Mouse (Mus musculus): ENCODE data around the gene Tmem17. TPM values are rescaled to one million over a fixed set of nuclear protein-coding genes. Genes with fewer than 3 reads are reported as not detected.

Gene Tmem17
- polyA plus RNA-seq, 1 experiment, result not detected

- no peak overlapping the region for H3K4me3 ChIP-seq (replicated peaks)
- H3K27me3 ChIP-seq (ENCODE audit: control insufficient read depth), result no peaks in the 10 kb centered on the region
- TF ChIP-seq GATA1 (IDR thresholded peaks at IDR 0.05; ENCODE audit: low read length) (no peak), TAL1 (IDR thresholded peaks at IDR 0.05; ENCODE audit: low read length) (no peak)
- H3K9me3 ChIP-seq (ENCODE audit: control insufficient read depth, low read length), result no peaks in the 10 kb centered on the region
- H3K4me1 ChIP-seq (ENCODE audit: control insufficient read depth), result no peaks in the 10 kb centered on the region
- H3K36me3 ChIP-seq (ENCODE audit: control insufficient read depth), result no peaks in the 10 kb centered on the region
Measured at GRCm38 (mm10) chr11:22561329-22561592, 49.4 kb downstream of the Tmem17 start.

- Histone ChIP-seq H3K36me3 (ENCODE audit: control insufficient read depth) (no peaks in the 10 kb centered on the region), H3K4me3 (replicated peaks) (no peak overlapping the region), H3K27me3 (ENCODE audit: control insufficient read depth) (no peaks in the 10 kb centered on the region), H3K9me3 (ENCODE audit: control insufficient read depth, low read length) (no peaks in the 10 kb centered on the region), H3K4me1 (ENCODE audit: control insufficient read depth) (no peaks in the 10 kb centered on the region)
- TF ChIP-seq GATA1 (IDR thresholded peaks at IDR 0.05; ENCODE audit: low read length) (no peak), TAL1 (IDR thresholded peaks at IDR 0.05; ENCODE audit: low read length) (no peak)
Measured at GRCm38 (mm10) chr11:22563706-22564105, 51.8 kb downstream of the Tmem17 start.

GRCm38 (mm10) chr11:22564676-22565075, 52.8 kb downstream of the Tmem17 start:
- TF ChIP-seq GATA1 (IDR thresholded peaks at IDR 0.05; ENCODE audit: low read length) (no peak), TAL1 (IDR thresholded peaks at IDR 0.05; ENCODE audit: low read length) (no peak)
- Histone ChIP-seq H3K36me3 (ENCODE audit: control insufficient read depth) (no peaks in the 10 kb centered on the region), H3K4me1 (ENCODE audit: control insufficient read depth) (no peaks in the 10 kb centered on the region), H3K27me3 (ENCODE audit: control insufficient read depth) (no peaks in the 10 kb centered on the region), H3K9me3 (ENCODE audit: control insufficient read depth, low read length) (no peaks in the 10 kb centered on the region), H3K4me3 (replicated peaks) (no peak overlapping the region)

Other genes with a start within 250 kb of the Tmem17 start
- gene Ehbp1, start 169.8 kb upstream of the Tmem17 start, polyA plus RNA-seq (2012), result 0.03 and 0.04 TPM in 2 replicates